Mouse (Mus musculus): Measurements from ENCODE around the gene Mlh1. TPM values are rescaled to one million over a fixed set of nuclear protein-coding genes. Genes with fewer than 3 reads are reported as not detected.

Mlh1 gene
- total RNA-seq, 2 experiments from 2014 or later = 49.0 to 49.7 TPM

GRCm38 (mm10) chr9:111220551-111221080 is 51.0 kb downstream of the Mlh1 start:
- DNase-seq (ENCODE audit: low spot score in 2 of 2) = no peak

GRCm38 (mm10) chr9:111216424-111216823 is 55.2 kb downstream of the Mlh1 start:
- DNase-seq (ENCODE audit: low spot score in 2 of 2) = no peak

- DNase-seq (ENCODE audit: low spot score in 2 of 2) = no peak
Measured at GRCm38 (mm10) chr9:111213501-111213900, 58.1 kb downstream of the Mlh1 start.

- DNase-seq (ENCODE audit: low spot score in 2 of 2) = no peak
Measured at GRCm38 (mm10) chr9:111211122-111212041, 60.2 kb downstream of the Mlh1 start.

GRCm38 (mm10) chr9:111210412-111210811 is 61.2 kb downstream of the Mlh1 start:
- DNase-seq (ENCODE audit: low spot score in 2 of 2) = no peak

GRCm38 (mm10) chr9:111209158-111209699 is 62.4 kb downstream of the Mlh1 start:
- no peak for DNase-seq (ENCODE audit: low spot score in 2 of 2)

GRCm38 (mm10) chr9:111208185-111208584 is 63.4 kb downstream of the Mlh1 start:
- no peak for DNase-seq (ENCODE audit: low spot score in 2 of 2)

GRCm38 (mm10) chr9:111207683-111208082 is 63.9 kb downstream of the Mlh1 start:
- DNase-seq (ENCODE audit: low spot score in 2 of 2) = no peak

- no peak for DNase-seq (ENCODE audit: low spot score in 2 of 2)
Measured at GRCm38 (mm10) chr9:111204601-111205375, 66.8 kb downstream of the Mlh1 start.

- no peak for DNase-seq (ENCODE audit: low spot score in 2 of 2)
Measured at GRCm38 (mm10) chr9:111200208-111200607, 71.4 kb downstream of the Mlh1 start.

GRCm38 (mm10) chr9:111198332-111198731 is 73.3 kb downstream of the Mlh1 start:
- no peak for DNase-seq (ENCODE audit: low spot score in 2 of 2)

GRCm38 (mm10) chr9:111197712-111198111 is 73.9 kb downstream of the Mlh1 start:
- DNase-seq (ENCODE audit: low spot score in 2 of 2) = no peak

- DNase-seq (ENCODE audit: low spot score in 2 of 2) = no peak
Measured at GRCm38 (mm10) chr9:111197116-111197515, 74.5 kb downstream of the Mlh1 start.

- no peak for DNase-seq (ENCODE audit: low spot score in 2 of 2)
Measured at GRCm38 (mm10) chr9:111193211-111193610, 78.4 kb downstream of the Mlh1 start.

GRCm38 (mm10) chr9:111188731-111189130 is 82.9 kb downstream of the Mlh1 start:
- no peak for DNase-seq (ENCODE audit: low spot score in 2 of 2)

- no peak for DNase-seq (ENCODE audit: low spot score in 2 of 2)
Measured at GRCm38 (mm10) chr9:111186861-111187260, 84.7 kb downstream of the Mlh1 start.

- no peak for DNase-seq (ENCODE audit: low spot score in 2 of 2)
Measured at GRCm38 (mm10) chr9:111184929-111185328, 86.7 kb downstream of the Mlh1 start.

GRCm38 (mm10) chr9:111182176-111182575 is 89.4 kb downstream of the Mlh1 start:
- DNase-seq (ENCODE audit: low spot score in 2 of 2) = no peak

GRCm38 (mm10) chr9:111178971-111179370 is 92.6 kb downstream of the Mlh1 start:
- no peak for DNase-seq (ENCODE audit: low spot score in 2 of 2)
